Mouse (Mus musculus): Measurements from ENCODE around the gene Zfp967. TPM values are rescaled to one million over a fixed set of nuclear protein-coding genes. Genes with fewer than 3 reads are reported as not detected.
"Not testable (repeated sequence)": the region's sequence is repeated elsewhere in the genome, so short reads cannot be mapped to it uniquely, and the experiment has no call there.

Gene Zfp967
- not detected in 2 replicates for total RNA-seq (2012; rRNA removed)
- 100 to 1,000 TPM in 1 of 2 experiments, not detected in 1; 400 TPM for polyA plus RNA-seq (2012; ENCODE audit: insufficient read depth in 1 of 2, insufficient read length in 2 of 2, low read depth in 1 of 2, low replicate concordance in 2 of 2, missing spikeins in 1 of 2)

DNA sequence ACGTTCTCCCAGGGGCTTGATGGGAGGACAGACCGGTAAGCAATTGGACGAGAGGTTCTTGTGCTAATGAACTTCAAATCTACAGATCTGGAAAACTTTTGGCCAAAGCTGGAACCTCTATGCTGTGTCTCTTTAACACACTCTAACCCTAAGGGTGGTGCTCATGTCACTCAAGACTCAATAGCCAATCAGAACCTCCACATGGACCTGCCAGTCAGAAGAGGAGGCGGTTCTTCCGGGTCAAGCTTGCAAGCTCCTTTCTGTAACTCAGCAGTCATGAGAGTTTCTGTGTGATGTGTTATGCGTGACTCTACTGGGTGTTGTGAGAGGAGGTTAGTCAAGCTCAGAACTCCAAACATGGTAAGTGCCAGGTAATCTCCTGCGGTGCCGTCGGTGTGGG lies at the start of gene Zfp967:
Gene Zfp967 (plus strand): TSS at position 301 of the 400 bp plus-strand sequence.
- not testable (repeated sequence) for H3K9me3 ChIP-seq (replicated peaks; ENCODE audit: insufficient read depth, low read length); H3K36me3 ChIP-seq (ENCODE audit: control insufficient read depth in 1 of 2, insufficient read depth in 2 of 2, low read length in 2 of 2); H3K4me1 ChIP-seq (ENCODE audit: control insufficient read depth in 1 of 2, insufficient read depth in 2 of 2, low read length in 2 of 2)

DNA sequence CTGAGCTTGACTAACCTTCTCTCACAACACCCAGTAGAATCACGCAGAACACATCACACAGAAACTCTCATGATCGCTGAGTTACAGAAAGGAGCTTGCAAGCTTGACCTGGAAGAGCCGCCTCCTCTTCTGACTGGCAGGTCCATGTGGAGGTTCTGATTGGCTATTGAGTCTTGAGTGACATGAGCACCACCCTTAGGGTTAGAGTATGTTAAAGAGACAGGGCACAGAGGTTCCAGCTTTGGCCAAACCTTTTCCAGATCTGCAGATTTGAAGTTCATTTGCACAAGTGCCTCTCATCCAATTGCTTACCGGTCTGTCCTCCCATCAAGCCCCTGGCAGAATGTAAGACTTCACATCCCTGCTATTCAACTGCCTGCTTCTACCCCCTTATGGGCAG lies 34.2 kb upstream of the Zfp967 start, which contains the start of gene Gm14434:
Gene Gm14434 (minus strand): TSS at position 101 of the 400 bp plus-strand sequence.
- H3K27ac ChIP-seq (ENCODE audit: control insufficient read depth, low read depth, low read length); H3K79me2 ChIP-seq (ENCODE audit: control insufficient read depth, insufficient read depth, low read length, poor library complexity); H3K4me3 ChIP-seq (ENCODE audit: control insufficient read depth in 1 of 2, insufficient read depth in 1 of 2, low read depth in 2 of 2, low read length in 2 of 2); H3K9ac ChIP-seq (ENCODE audit: control insufficient read depth, low read depth, low read length, poor library complexity, severe bottlenecking); H3K36me3 ChIP-seq (ENCODE audit: control insufficient read depth in 1 of 2, insufficient read depth in 2 of 2, low read length in 2 of 2); H3K27me3 ChIP-seq (ENCODE audit: control insufficient read depth in 1 of 2, insufficient read depth in 2 of 2, low read length in 2 of 2); DNase-seq (ENCODE audit: low read depth, low spot score); H3K4me1 ChIP-seq (ENCODE audit: control insufficient read depth in 1 of 2, insufficient read depth in 2 of 2, low read length in 2 of 2); H3K9me3 ChIP-seq (replicated peaks; ENCODE audit: insufficient read depth, low read length): not testable (repeated sequence)

More for the DNA sequence above, at the start of gene Zfp967:
- H3K27me3 ChIP-seq (ENCODE audit: control insufficient read depth in 1 of 2, insufficient read depth in 2 of 2, low read length in 2 of 2); H3K9ac ChIP-seq (ENCODE audit: control insufficient read depth, low read depth, low read length, poor library complexity, severe bottlenecking); DNase-seq (ENCODE audit: low read depth, low spot score); H3K79me2 ChIP-seq (ENCODE audit: control insufficient read depth, insufficient read depth, low read length, poor library complexity); H3K27ac ChIP-seq (ENCODE audit: control insufficient read depth, low read depth, low read length); H3K4me3 ChIP-seq (ENCODE audit: control insufficient read depth in 1 of 2, insufficient read depth in 1 of 2, low read depth in 2 of 2, low read length in 2 of 2): not testable (repeated sequence)

Other genes with a start within 250 kb of the Zfp967 start
- not detected in 2 replicates for gene Gm11009, start 201.6 kb upstream of the Zfp967 start, total RNA-seq (2012; rRNA removed)
- not detected for gene Gm11009, start 201.6 kb upstream of the Zfp967 start, polyA plus RNA-seq (2012; ENCODE audit: insufficient read depth in 1 of 2, insufficient read length in 2 of 2, low read depth in 1 of 2, low replicate concordance in 2 of 2, missing spikeins in 1 of 2)
- not detected in 2 replicates for gene Gm14435, start 97.5 kb upstream of the Zfp967 start, total RNA-seq (2012; rRNA removed)
- 1 to 10 TPM in 1 of 2 experiments, not detected in 1; 4.2 TPM for gene Gm14435, start 97.5 kb upstream of the Zfp967 start, polyA plus RNA-seq (2012; ENCODE audit: insufficient read depth in 1 of 2, insufficient read length in 2 of 2, low read depth in 1 of 2, low replicate concordance in 2 of 2, missing spikeins in 1 of 2)
- 1.4 TPM in 1 of 2 replicates, not detected in the other for gene Gm14434, start 34.3 kb upstream of the Zfp967 start, total RNA-seq (2012; rRNA removed)
- 1 to 10 TPM in 1 of 2 experiments, not detected in 1; 2.8 TPM for gene Gm14434, start 34.3 kb upstream of the Zfp967 start, polyA plus RNA-seq (2012; ENCODE audit: insufficient read depth in 1 of 2, insufficient read length in 2 of 2, low read depth in 1 of 2, low replicate concordance in 2 of 2, missing spikeins in 1 of 2)
- 9.0 TPM in 2 replicates for gene Gm14308, start 115.3 kb downstream of the Zfp967 start, total RNA-seq (2012; rRNA removed)
- gene Gm14308, start 115.3 kb downstream of the Zfp967 start, polyA plus RNA-seq (2012; ENCODE audit: insufficient read depth in 1 of 2, insufficient read length in 2 of 2, low read depth in 1 of 2, low replicate concordance in 2 of 2, missing spikeins in 1 of 2): 10 to 100 TPM in 1 of 2 experiments, not detected in 1; 11.0 TPM
- 9.1 and 15.6 TPM in 2 replicates for gene Zfp973, start 149.5 kb downstream of the Zfp967 start, total RNA-seq (2012; rRNA removed)
- gene Zfp973, start 149.5 kb downstream of the Zfp967 start, polyA plus RNA-seq (2012; ENCODE audit: insufficient read depth in 1 of 2, insufficient read length in 2 of 2, low read depth in 1 of 2, low replicate concordance in 2 of 2, missing spikeins in 1 of 2): 1,000 to 10,000 TPM in 1 of 2 experiments, 1 to 10 TPM in 1; 9.1 to 1,298 TPM
- gene Gm14305, start 187.3 kb downstream of the Zfp967 start, total RNA-seq (2012; rRNA removed): 1.1 and 1.4 TPM in 2 replicates
- 100 to 1,000 TPM in 1 of 2 experiments, 1 to 10 TPM in 1; 3.9 to 593 TPM for gene Gm14305, start 187.3 kb downstream of the Zfp967 start, polyA plus RNA-seq (2012; ENCODE audit: insufficient read depth in 1 of 2, insufficient read length in 2 of 2, low read depth in 1 of 2, low replicate concordance in 2 of 2, missing spikeins in 1 of 2)